Mouse (Mus musculus) erythroblast, embryonic 14.5 days (primary cell): Measurements from ENCODE around the gene Tcirg1.

Source experiments
- GATA1 ChIP-seq: IDR thresholded peaks from 2 replicates; pipeline ENCODE4 v1.6.1; 2012; ENCODE audit warnings: low read length, inconsistent platforms, mixed read lengths
- TAL1 ChIP-seq: IDR thresholded peaks from 3 replicates; pipeline ENCODE4 v1.6.1; 2012; ENCODE audit warnings: low read length, inconsistent platforms, mixed read lengths

DNA sequence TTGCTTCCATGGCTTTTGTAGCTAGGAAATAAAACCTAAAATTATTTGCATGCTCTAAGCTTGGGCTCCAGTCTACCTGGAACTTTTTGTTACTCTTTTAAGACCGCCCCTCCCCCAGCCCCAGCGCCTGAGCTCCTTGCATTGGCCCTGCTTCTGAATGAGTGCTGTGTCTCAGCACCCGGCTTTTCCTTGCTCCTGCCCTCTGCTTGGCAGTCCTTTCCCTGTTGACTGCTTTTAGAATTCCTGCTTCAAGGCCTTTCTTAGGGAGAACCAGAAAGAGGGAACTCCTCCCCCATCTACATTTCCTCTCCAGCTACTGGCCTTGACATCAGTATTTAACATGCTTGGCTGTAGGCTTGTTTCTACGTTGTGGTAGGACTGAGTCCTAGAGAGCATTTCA lies 51.3 kb downstream of the Tcirg1 start:
- TF ChIP-seq GATA1 (no peak), TAL1 (no peak)
